Mouse (Mus musculus): ENCODE measurements at regions not wholly inside any gene's neighbourhood (a gene's known extent, or its start where the extent isn't known, plus 50 kb on each side); places are given as distances from the start of the nearest gene placed in this dataset.
A peak's percentile ranks its signal among the peaks of the same experiment; 100 is the strongest.

- no peak for DNase-seq (ENCODE audit: low spot score in 2 of 2)
Observed at GRCm38 (mm10) chr12:27143310-27143709, 199.1 kb downstream of the Sox11 start.

GRCm38 (mm10) chr12:27140335-27140702, 202.1 kb downstream of the Sox11 start:
- peak; percentile 39 to 49 for DNase-seq (ENCODE audit: low spot score in 2 of 2)

GRCm38 (mm10) chr12:27139683-27140334, 202.6 kb downstream of the Sox11 start:
- no peak for DNase-seq (ENCODE audit: low spot score in 2 of 2)

- peak in 1 of 2 experiments; percentile 32 for DNase-seq (ENCODE audit: low spot score in 2 of 2)
Observed at GRCm38 (mm10) chr12:27138663-27139633, 203.4 kb downstream of the Sox11 start.

- peak; percentile 39 to 46 for DNase-seq (ENCODE audit: low spot score in 2 of 2)
Observed at GRCm38 (mm10) chr12:27135997-27136559, 206.3 kb downstream of the Sox11 start.

GRCm38 (mm10) chr12:27130544-27130943, 211.8 kb downstream of the Sox11 start:
- no peak for DNase-seq (ENCODE audit: low spot score in 2 of 2)

GRCm38 (mm10) chr12:27127054-27127605, 215.2 kb downstream of the Sox11 start:
- DNase-seq (ENCODE audit: low spot score in 2 of 2): no peak

GRCm38 (mm10) chr12:27118581-27118980, 223.8 kb downstream of the Sox11 start:
- DNase-seq (ENCODE audit: low spot score in 2 of 2): no peak

GRCm38 (mm10) chr12:27115392-27115791, 227.0 kb downstream of the Sox11 start:
- DNase-seq (ENCODE audit: low spot score in 2 of 2): no peak

- peak; percentile 51 to 66 for DNase-seq (ENCODE audit: low spot score in 2 of 2)
Observed at GRCm38 (mm10) chr12:27104925-27105571, 237.3 kb downstream of the Sox11 start.

GRCm38 (mm10) chr12:27102996-27103395, 239.4 kb downstream of the Sox11 start:
- DNase-seq (ENCODE audit: low spot score in 2 of 2): no peak

GRCm38 (mm10) chr12:27089206-27089605, 253.2 kb downstream of the Sox11 start:
- DNase-seq (ENCODE audit: low spot score in 2 of 2): no peak

- DNase-seq (ENCODE audit: low spot score in 2 of 2): no peak
Observed at GRCm38 (mm10) chr12:27085890-27086289, 256.5 kb downstream of the Sox11 start.

- no peak for DNase-seq (ENCODE audit: low spot score in 2 of 2)
Observed at GRCm38 (mm10) chr12:27083645-27084550, 258.5 kb downstream of the Sox11 start.

GRCm38 (mm10) chr12:27083089-27083488, 259.3 kb downstream of the Sox11 start:
- DNase-seq (ENCODE audit: low spot score in 2 of 2): peak; percentile 53 to 64

- peak; percentile 93 for DNase-seq (ENCODE audit: low spot score in 2 of 2)
Observed at GRCm38 (mm10) chr12:27082624-27083023, 259.8 kb downstream of the Sox11 start.

GRCm38 (mm10) chr12:27076107-27076738, 266.2 kb downstream of the Sox11 start:
- DNase-seq (ENCODE audit: low spot score in 2 of 2): no peak

GRCm38 (mm10) chr12:27065011-27065517, 277.3 kb downstream of the Sox11 start:
- DNase-seq (ENCODE audit: low spot score in 2 of 2): peak; percentile 49 to 71

- DNase-seq (ENCODE audit: low spot score in 2 of 2): no peak
Observed at GRCm38 (mm10) chr12:27063518-27063917, 278.9 kb downstream of the Sox11 start.
